ENCODE assay signal across 8 mouse cellular contexts in genomic region chr17:23664556-23665021, GRCm38 (mm10). TPM values are rescaled to one million over a fixed set of nuclear protein-coding genes. Genes with fewer than 3 reads are reported as not detected.
DNase-seq lines count a peak whose midpoint lies in the region; ATAC-seq and TF ChIP-seq lines count a peak whose summit lies in the region.

No protein-coding gene starts in this region.

- no peak overlapping the region for H3K27ac ChIP-seq in layer of hippocampus, adult 2 months
- no peak overlapping the region for H3K27ac ChIP-seq in kidney, embryonic 14.5 days (ENCODE audit: low read depth, low read length)

- H3K4me2 ChIP-seq in kidney, embryonic 14.5 days (replicated peaks; ENCODE audit: low read depth, low read length), result no peak overlapping the region

- ATAC-seq in megakaryocyte-erythroid progenitor cell, adult 5-6 weeks (replicated peaks; ENCODE audit: low FRiP score, low TSS enrichment, poor library complexity, severe bottlenecking), result 0 out of 2 replicates have a peak, but pooled peaks have one; percentile 20
- no peak; the same call in 1 of the 2 replicates for ATAC-seq in kidney, embryonic 14.5 days (ENCODE audit: low FRiP score, low TSS enrichment)

- no peak for DNase-seq in layer of hippocampus, adult 2 months (ENCODE audit: low spot score in 2 of 2)
- DNase-seq in layer of hippocampus, postnatal 10 days (ENCODE audit: low spot score in 2 of 2), result no peak
- peak; percentile 37 for DNase-seq in T-cell, adult 2 months (ENCODE audit: low spot score)
- peak; percentile 76 for DNase-seq in forelimb bud, embryonic 11.5 days (ENCODE audit: low read depth, low spot score)
- DNase-seq in frontal cortex, postnatal 36 days (ENCODE audit: low spot score in 2 of 2), result no peak
- no peak for DNase-seq in urinary bladder, adult 18-20 months (ENCODE audit: low spot score in 2 of 2)

- H3K9ac ChIP-seq in kidney, embryonic 14.5 days (ENCODE audit: low read depth, low read length), result no peak overlapping the region

- TF ChIP-seq CTCF in layer of hippocampus, adult 2 months (conservative IDR thresholded peaks at IDR 0.05), result peak; percentile 89

- H3K27me3 ChIP-seq in kidney, embryonic 14.5 days (ENCODE audit: control insufficient read depth, insufficient read depth, low read length), result peaks cover 35% of the 10 kb centered on the region

- H3K9me3 ChIP-seq in kidney, embryonic 14.5 days (ENCODE audit: control insufficient read depth, low read length), result no peaks in the 10 kb centered on the region

- WGBS in kidney, embryonic 14.5 days, result 8% methylated on average over 5 of the region's 5 CpGs

- no peaks in the 10 kb centered on the region; the same call in 1 of the 2 replicates for H3K4me1 ChIP-seq in kidney, embryonic 14.5 days (ENCODE audit: control insufficient read depth, insufficient read depth, low read length)

- no peak overlapping the region for H3K4me3 ChIP-seq in layer of hippocampus, adult 2 months
- H3K4me3 ChIP-seq in kidney, embryonic 14.5 days (ENCODE audit: low read length), result no peak overlapping the region

- peaks cover 30% of the 10 kb centered on the region for H3K36me3 ChIP-seq in kidney, embryonic 14.5 days (ENCODE audit: control insufficient read depth, insufficient read depth, low read length)

RNA-seq across cellular contexts. Expression of gene Bicdl2, which starts 4.3 kb away (rescaled TPM):
- not detected for total RNA-seq in layer of hippocampus, adult 2 months (2021)
- not detected for total RNA-seq in layer of hippocampus, postnatal 10 days (2021)
- total RNA-seq in megakaryocyte-erythroid progenitor cell, adult 5-6 weeks (2014; fragmentation: Nextera tagmentation), result not detected in 2 replicates
- total RNA-seq in megakaryocyte-erythroid progenitor cell, adult 5-6 weeks (2017), result not detected in 2 replicates
- 0.76 and 1.2 TPM in 2 replicates for polyA plus RNA-seq in kidney, embryonic 14.5 days (2014; fragmentation: Nextera tagmentation; extraction: Ambion mirVana)

RNA-seq across cellular contexts. Expression of gene Hcfc1r1, which starts 8.8 kb away (rescaled TPM):
- 100 to 1,000 TPM; 110 to 118 TPM for total RNA-seq in layer of hippocampus, adult 2 months (2021)
- total RNA-seq in layer of hippocampus, postnatal 10 days (2021), result 100 to 1,000 TPM; 137 to 148 TPM
- 44.2 and 56.3 TPM in 2 replicates for total RNA-seq in megakaryocyte-erythroid progenitor cell, adult 5-6 weeks (2014; fragmentation: Nextera tagmentation)
- total RNA-seq in megakaryocyte-erythroid progenitor cell, adult 5-6 weeks (2017), result 22.7 and 30.0 TPM in 2 replicates
- 61.9 and 83.8 TPM in 2 replicates for polyA plus RNA-seq in kidney, embryonic 14.5 days (2014; fragmentation: Nextera tagmentation; extraction: Ambion mirVana)

RNA-seq across cellular contexts. Expression of gene Thoc6, which starts 9.1 kb away (rescaled TPM):
- 1 to 10 TPM; 7.1 to 7.6 TPM for total RNA-seq in layer of hippocampus, adult 2 months (2021)
- total RNA-seq in layer of hippocampus, postnatal 10 days (2021), result 10 to 100 TPM; 11.4 to 12.9 TPM
- total RNA-seq in megakaryocyte-erythroid progenitor cell, adult 5-6 weeks (2014; fragmentation: Nextera tagmentation), result 30.3 and 44.7 TPM in 2 replicates
- total RNA-seq in megakaryocyte-erythroid progenitor cell, adult 5-6 weeks (2017), result 40.8 and 47.3 TPM in 2 replicates
- polyA plus RNA-seq in kidney, embryonic 14.5 days (2014; fragmentation: Nextera tagmentation; extraction: Ambion mirVana), result 53.0 and 62.9 TPM in 2 replicates

RNA-seq across cellular contexts. Expression of gene Tnfrsf12a, which starts 12.7 kb away (rescaled TPM):
- total RNA-seq in layer of hippocampus, adult 2 months (2021), result 1 to 10 TPM; 5.5 to 6.3 TPM
- 1 to 10 TPM; 6.8 to 7.2 TPM for total RNA-seq in layer of hippocampus, postnatal 10 days (2021)
- 0.94 and 4.5 TPM in 2 replicates for total RNA-seq in megakaryocyte-erythroid progenitor cell, adult 5-6 weeks (2014; fragmentation: Nextera tagmentation)
- 10.7 and 15.6 TPM in 2 replicates for total RNA-seq in megakaryocyte-erythroid progenitor cell, adult 5-6 weeks (2017)
- polyA plus RNA-seq in kidney, embryonic 14.5 days (2014; fragmentation: Nextera tagmentation; extraction: Ambion mirVana), result 14.5 and 16.4 TPM in 2 replicates

RNA-seq across cellular contexts. Expression of gene Cldn6, which starts 14.5 kb away (rescaled TPM):
- total RNA-seq in layer of hippocampus, adult 2 months (2021), result not detected
- total RNA-seq in layer of hippocampus, postnatal 10 days (2021), result under 1 TPM; 0.22 to 0.25 TPM
- not detected in 2 replicates for total RNA-seq in megakaryocyte-erythroid progenitor cell, adult 5-6 weeks (2014; fragmentation: Nextera tagmentation)
- not detected in 2 replicates for total RNA-seq in megakaryocyte-erythroid progenitor cell, adult 5-6 weeks (2017)
- polyA plus RNA-seq in kidney, embryonic 14.5 days (2014; fragmentation: Nextera tagmentation; extraction: Ambion mirVana), result 153 and 181 TPM in 2 replicates

Comparison
In these comparisons a context has a peak if more than half of its experiments do, and no peak if none do; other contexts are left out.
1. DNase-seq: peak in T-cell, adult 2 months (single experiment) and forelimb bud, embryonic 11.5 days (single experiment); none in layer of hippocampus, adult 2 months (0 of 2), layer of hippocampus, postnatal 10 days (0 of 2), frontal cortex, postnatal 36 days (0 of 2) and urinary bladder, adult 18-20 months (0 of 2).